Mouse (Mus musculus): Measurements from ENCODE around the gene Zswim8. TPM values are rescaled to one million over a fixed set of nuclear protein-coding genes. Genes with fewer than 3 reads are reported as not detected.

The Zswim8 gene
- 45.3 and 46.2 TPM in 2 replicates for polyA plus RNA-seq (2015; fragmentation: Nextera tagmentation; extraction: Ambion mirVana)

DNA sequence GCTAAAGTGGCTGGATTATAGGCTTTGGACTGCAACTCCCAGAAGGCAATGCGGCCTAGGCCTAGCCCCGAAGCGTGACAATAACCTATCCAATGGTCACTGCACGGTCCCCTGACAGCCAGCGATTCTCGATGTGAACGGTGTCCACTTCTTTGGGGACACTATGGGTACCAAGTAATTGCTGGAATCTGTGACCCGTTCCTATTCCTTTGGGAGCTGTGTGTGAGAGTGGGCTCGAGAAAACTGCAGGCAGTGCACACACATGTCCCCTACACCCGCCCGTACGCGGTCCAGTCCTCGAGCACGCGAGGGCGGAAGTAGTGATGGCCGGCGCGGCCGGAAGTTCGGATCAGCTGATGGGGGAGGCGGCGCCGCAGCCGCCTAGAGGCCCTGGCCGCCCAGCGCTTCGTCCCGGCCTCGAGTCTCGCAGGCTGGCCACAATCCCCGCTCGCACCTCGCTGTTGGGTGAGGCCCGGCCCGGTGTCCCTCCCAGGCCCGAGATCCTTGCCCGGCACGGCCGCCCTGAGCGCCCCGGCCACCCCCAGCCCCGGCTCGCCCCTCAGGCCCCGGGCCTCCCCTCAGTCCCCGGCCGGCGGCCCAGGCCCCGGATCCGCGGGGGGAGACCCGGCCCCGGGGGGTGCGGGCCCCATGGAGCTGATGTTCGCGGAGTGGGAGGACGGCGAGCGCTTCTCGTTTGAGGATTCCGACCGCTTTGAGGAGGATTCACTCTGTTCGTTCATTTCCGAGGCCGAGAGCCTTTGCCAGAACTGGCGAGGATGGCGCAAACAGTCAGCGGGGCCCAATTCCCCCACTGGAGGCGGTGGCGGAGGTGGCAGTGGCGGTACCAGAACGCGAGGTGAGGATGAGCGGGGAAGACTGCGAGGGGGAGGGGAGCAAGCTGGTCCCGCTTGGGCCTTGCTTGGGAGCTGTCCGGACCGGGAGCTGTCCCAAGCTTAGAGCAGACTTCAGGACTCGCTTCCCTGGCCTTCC, at the start of gene Zswim8:
Zswim8 (plus strand) TSS at position 352 of the 990 bp plus-strand sequence.
- Histone ChIP-seq H3K4me1 (replicated peaks) (peaks cover 36% of the 10 kb centered on the region), H3K27me3 (no peaks in the 10 kb centered on the region), H3K4me2 (peak within 1 kb of the TSS; percentile 88), H3K9ac (peak within 1 kb of the TSS; percentile 95), H3K4me3 (peak within 1 kb of the TSS; percentile 93), H3K36me3 (peaks cover 39% of the 10 kb centered on the region), H3K27ac (peak within 1 kb of the TSS; percentile 94), H3K9me3 (no peaks in the 10 kb centered on the region)
- peak; percentile 95 for ATAC-seq (ENCODE audit: low FRiP score)
- WGBS: under 1% methylated on average over 78 of the region's 80 CpGs

DNA sequence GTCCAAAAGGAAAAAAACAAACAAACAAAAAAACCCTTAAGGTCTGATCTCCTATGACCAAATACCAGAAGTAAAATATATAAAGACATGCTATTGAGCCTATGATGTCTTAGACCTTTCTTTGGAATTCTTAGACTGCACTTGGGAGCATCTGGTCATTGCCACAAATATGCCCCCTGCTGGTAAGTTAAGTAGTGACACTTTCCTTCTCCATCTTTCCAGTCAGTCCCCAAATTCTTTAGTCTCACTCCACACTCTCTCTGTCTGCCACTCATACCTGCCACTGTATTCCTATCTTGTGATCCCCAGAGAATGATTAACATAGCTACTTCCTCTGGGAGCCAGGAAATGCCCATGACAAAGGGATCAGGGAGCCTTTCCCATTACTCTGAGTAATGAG, 49.0 kb upstream of the Zswim8 start:
- Histone ChIP-seq H3K4me1 (replicated peaks) (peaks cover 17% of the 10 kb centered on the region), H3K27ac (no peak overlapping the region), H3K27me3 (peaks cover 15% of the 10 kb centered on the region), H3K36me3 (no peaks in the 10 kb centered on the region), H3K9ac (no peak overlapping the region), H3K4me2 (no peak overlapping the region), H3K4me3 (no peak overlapping the region), H3K9me3 (no peaks in the 10 kb centered on the region)
- ATAC-seq (ENCODE audit: low FRiP score): no peak

DNA sequence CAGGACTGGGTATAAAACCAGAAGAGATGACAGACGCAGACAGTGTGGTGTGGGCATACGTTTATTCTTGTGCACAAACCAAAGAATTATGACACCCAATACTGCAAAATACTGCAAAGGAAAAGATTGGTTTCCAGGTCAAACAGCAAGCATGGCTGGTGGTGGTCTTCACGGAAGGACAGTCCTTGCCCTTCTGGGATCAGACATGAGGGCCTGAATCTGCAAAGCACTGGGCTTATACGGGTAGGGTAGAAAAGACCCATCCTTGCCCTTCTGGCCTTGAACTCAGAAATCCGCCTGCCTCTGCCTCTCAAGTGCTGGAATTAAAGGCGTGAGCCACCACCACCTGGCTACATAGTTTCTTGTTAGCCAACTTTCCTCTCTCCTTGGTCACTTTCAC, 48.5 kb upstream of the Zswim8 start:
- H3K4me3 ChIP-seq: no peak overlapping the region
- H3K9ac ChIP-seq: no peak overlapping the region
- 86% methylated on average over 6 of the region's 6 CpGs for WGBS
- H3K4me2 ChIP-seq: no peak overlapping the region
- H3K36me3 ChIP-seq: no peaks in the 10 kb centered on the region
- peaks cover 20% of the 10 kb centered on the region for H3K27me3 ChIP-seq
- H3K27ac ChIP-seq: no peak overlapping the region
- H3K4me1 ChIP-seq (replicated peaks): peaks cover 17% of the 10 kb centered on the region
- no peak for ATAC-seq (ENCODE audit: low FRiP score)
- H3K9me3 ChIP-seq: no peaks in the 10 kb centered on the region

DNA sequence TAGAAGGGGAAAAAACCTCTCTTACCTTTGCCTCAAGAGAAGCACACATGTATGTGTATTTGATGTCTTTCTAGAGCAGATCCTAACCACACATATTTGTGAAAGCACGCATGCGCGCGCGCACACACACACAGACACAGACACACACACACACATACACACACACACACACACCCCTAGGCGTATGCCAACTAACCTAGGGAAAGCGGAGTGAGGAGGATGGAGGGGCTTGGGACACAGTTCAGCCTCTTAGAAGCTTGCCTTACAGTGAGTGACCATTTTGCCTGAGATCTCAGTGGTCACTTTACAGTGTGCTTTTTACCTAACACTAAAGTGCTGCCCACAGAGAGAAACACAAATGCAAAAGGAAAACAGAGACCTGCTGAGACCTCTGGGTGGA, 47.7 kb upstream of the Zswim8 start:
- Histone ChIP-seq H3K9ac (no peak overlapping the region), H3K27ac (no peak overlapping the region), H3K27me3 (peaks cover 25% of the 10 kb centered on the region), H3K36me3 (no peaks in the 10 kb centered on the region), H3K4me1 (replicated peaks) (peaks cover 17% of the 10 kb centered on the region), H3K4me2 (no peak overlapping the region), H3K4me3 (no peak overlapping the region), H3K9me3 (no peaks in the 10 kb centered on the region)
- 97% methylated on average over 7 of the region's 7 CpGs for WGBS
- ATAC-seq (ENCODE audit: low FRiP score): no peak

DNA sequence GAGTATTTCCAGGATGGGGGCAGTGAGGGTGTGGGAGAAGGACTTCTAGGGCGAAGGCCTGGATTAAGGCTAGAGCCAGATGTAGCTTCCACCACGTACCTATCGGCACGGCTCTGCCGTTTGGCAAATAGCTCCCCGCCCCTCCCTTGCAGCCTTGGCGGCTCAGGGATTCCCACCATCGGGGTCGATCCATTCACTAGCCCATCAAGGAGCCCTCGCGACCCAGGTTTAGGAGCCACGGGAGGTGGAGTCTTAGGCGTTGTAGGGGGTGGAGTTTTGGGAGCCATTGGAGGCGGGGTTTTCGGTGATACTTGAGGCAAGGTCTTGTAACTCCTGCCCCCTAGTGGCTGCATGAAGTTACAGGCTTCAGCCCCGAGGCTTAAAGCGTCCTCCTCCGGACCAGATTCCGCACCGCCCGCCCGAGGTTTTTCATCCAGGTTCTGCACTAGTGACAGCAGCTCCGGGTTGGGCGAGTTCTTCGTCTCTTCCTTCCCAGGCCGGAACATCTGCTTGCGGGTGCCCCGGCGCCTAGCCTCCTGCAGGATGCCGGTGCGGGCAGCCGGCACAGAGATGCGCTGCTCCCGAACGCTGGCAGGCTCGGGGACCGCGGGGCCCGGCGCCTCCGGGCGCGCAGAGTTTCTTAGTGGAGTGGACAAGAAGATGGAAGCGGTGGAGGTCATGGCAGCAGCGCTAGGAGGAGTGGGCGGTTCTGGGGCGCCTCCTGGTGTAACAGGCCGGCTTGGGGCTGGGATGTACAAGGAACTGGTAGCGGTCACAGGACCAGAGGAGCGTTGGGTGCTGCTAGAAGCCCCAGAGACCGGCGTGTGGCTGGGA, 46.3 kb upstream of the Zswim8 start:
- 2% methylated on average over 52 of the region's 52 CpGs for WGBS
- Histone ChIP-seq H3K4me3 (peak overlapping the region; percentile 55), H3K4me1 (replicated peaks) (peaks cover 17% of the 10 kb centered on the region), H3K9ac (peak overlapping the region; percentile 82), H3K4me2 (peak overlapping the region; percentile 74), H3K27ac (peak overlapping the region; percentile 88), H3K9me3 (no peaks in the 10 kb centered on the region), H3K36me3 (no peaks in the 10 kb centered on the region), H3K27me3 (peaks cover 31% of the 10 kb centered on the region)
- ATAC-seq (ENCODE audit: low FRiP score): peak; percentile 86

DNA sequence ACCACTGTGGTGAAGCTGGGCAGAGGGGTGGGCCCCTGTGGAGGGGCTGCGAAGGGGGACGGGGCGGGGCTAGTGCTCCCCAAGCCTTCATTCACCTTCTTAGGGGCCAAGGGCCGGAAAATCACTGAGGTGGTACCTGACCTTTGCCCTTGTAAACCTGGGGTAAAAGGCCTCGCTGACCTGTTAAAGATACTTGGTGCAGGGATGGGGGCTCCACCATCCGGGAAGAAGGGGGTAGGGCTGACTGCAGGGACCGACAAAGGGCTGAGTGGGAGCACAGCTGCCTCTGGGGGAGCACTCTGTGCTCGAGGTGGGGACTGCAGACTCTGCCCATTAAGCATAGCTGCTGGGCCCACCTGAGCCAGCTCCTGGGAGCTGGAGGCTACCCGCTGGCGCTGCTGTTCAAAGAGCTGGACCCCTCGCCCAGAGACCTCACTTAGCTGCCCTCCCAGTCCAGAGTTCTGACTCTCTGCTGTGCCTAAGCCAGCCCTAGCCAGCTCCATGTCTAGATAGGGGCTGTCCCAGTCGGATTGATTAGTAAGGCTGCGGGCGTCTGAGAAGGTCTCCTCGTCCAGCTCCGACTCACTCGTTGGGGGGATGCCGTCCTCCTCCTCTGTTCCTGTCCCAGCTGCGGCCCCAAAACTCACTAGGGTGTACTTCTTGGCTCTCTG, 45.6 kb upstream of the Zswim8 start:
- H3K4me1 ChIP-seq (replicated peaks): peaks cover 17% of the 10 kb centered on the region

DNA sequence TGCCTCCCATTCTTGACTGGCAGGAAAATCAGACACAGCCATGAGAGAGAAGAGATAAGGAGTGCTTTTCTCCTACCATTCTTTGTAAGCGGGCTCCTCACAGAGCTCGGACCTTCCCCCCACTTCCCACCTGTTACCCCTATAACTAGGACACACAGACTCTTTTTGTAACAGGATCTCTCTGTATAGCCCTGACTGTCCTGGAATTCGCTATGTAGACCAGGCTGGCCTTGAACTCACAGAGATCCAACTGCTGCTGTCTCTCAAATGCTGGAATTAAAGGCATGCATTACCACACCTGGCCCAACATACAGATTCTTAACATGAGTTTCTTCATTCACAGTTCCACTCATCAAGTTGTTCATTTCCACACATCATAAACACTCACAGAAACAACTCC, 44.6 kb upstream of the Zswim8 start:
- ATAC-seq (ENCODE audit: low FRiP score): no peak
- H3K36me3 ChIP-seq: no peaks in the 10 kb centered on the region
- 90% methylated on average over 3 of the region's 3 CpGs for WGBS
- peaks cover 17% of the 10 kb centered on the region for H3K4me1 ChIP-seq (replicated peaks)
- peak overlapping the region; percentile 82 for H3K9ac ChIP-seq
- no peak overlapping the region for H3K4me3 ChIP-seq
- H3K27ac ChIP-seq: no peak overlapping the region
- H3K27me3 ChIP-seq: peaks cover 45% of the 10 kb centered on the region
- no peaks in the 10 kb centered on the region for H3K9me3 ChIP-seq
- H3K4me2 ChIP-seq: peak overlapping the region; percentile 74

More for the DNA sequence above, 45.6 kb upstream of the Zswim8 start:
- H3K4me2 ChIP-seq: peak overlapping the region; percentile 74
- no peaks in the 10 kb centered on the region for H3K36me3 ChIP-seq
- peak overlapping the region; percentile 55 for H3K4me3 ChIP-seq
- no peaks in the 10 kb centered on the region for H3K9me3 ChIP-seq
- H3K27me3 ChIP-seq: peaks cover 35% of the 10 kb centered on the region
- H3K27ac ChIP-seq: peak overlapping the region; percentile 88
- ATAC-seq (ENCODE audit: low FRiP score): peak; percentile 67; the same call in 1 of the 2 replicates
- 9% methylated on average over 19 of the region's 19 CpGs for WGBS
- H3K9ac ChIP-seq: peak overlapping the region; percentile 82

DNA sequence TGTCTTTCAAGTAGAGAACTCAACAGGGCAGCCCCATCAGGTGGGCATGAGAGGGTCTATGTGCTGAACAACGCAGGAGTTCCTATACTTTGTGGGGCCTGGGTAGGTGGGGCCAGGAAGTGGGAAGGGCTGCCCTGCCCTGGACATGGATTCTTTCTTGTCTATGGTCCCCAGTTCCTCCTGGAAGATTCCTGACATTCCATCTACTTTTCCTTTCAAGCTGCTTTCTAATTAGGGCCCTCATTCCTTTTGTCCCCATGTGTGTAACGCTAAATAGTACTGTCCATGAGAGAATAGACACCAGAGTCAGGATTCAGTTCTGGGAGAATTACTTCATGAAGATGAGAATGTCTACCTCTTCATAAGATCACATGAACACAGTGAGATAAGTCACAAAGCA, 43.8 kb upstream of the Zswim8 start:
- Histone ChIP-seq H3K4me3 (no peak overlapping the region), H3K4me2 (no peak overlapping the region), H3K27me3 (peaks cover 53% of the 10 kb centered on the region), H3K9ac (no peak overlapping the region), H3K9me3 (no peaks in the 10 kb centered on the region), H3K4me1 (replicated peaks) (peaks cover 17% of the 10 kb centered on the region), H3K36me3 (no peaks in the 10 kb centered on the region), H3K27ac (no peak overlapping the region)
- ATAC-seq (ENCODE audit: low FRiP score): no peak
- 71% methylated on average over 2 of the region's 2 CpGs for WGBS

DNA sequence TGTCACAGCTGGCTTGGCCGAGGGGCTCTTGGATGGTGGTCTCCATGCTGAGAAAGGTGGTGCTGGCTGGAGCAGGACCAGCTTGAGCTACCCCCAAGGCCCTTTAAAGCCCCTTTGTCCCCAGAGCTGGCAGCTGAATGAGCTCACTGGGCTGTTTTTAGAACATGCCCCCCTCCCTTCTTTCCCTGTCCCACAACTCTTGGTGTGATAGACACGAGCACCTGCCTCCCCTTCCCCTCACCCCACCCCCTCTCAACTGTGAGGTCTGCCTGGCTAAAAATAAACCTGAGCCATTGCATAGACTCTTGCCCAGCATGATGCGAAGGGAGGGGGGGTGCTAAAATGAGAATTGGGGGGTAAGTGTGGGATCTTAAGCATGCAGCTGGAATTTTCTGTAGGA, 42.9 kb upstream of the Zswim8 start:
- no peak overlapping the region for H3K4me3 ChIP-seq
- ATAC-seq (ENCODE audit: low FRiP score): no peak
- 0 out of 2 replicates have a peak overlapping the region, but pooled peaks have one; percentile 19 for H3K9ac ChIP-seq
- H3K4me2 ChIP-seq: no peak overlapping the region
- peaks cover 17% of the 10 kb centered on the region for H3K4me1 ChIP-seq (replicated peaks)
- no peak overlapping the region for H3K27ac ChIP-seq
- peaks cover 59% of the 10 kb centered on the region for H3K27me3 ChIP-seq
- 52% methylated on average over 3 of the region's 3 CpGs for WGBS
- H3K36me3 ChIP-seq: no peaks in the 10 kb centered on the region
- no peaks in the 10 kb centered on the region for H3K9me3 ChIP-seq

DNA sequence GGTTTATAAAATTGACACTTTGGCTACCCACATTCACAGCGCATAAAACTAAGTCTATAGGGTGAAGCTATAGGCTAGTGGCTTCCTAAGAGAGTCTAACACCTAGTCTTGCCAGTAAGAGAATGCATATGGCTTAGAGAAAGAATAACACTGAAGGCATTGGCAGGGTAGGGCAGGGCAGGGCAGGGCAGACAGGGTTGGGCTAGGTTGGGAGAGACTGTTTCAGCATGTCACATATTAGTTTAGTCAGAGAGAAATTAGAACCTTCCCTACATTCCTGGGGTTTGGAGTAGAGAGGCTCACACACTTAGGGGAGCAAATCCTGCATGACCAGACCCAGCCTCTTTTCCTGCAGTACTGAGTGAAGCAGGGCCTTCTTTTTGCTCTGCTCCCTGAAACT, 39.9 kb upstream of the Zswim8 start:
- no peak overlapping the region for H3K4me3 ChIP-seq
- H3K27ac ChIP-seq: no peak overlapping the region
- no peaks in the 10 kb centered on the region for H3K9me3 ChIP-seq
- no peak overlapping the region for H3K4me2 ChIP-seq
- H3K9ac ChIP-seq: no peak overlapping the region
- peaks cover 2% of the 10 kb centered on the region for H3K4me1 ChIP-seq (replicated peaks)
- H3K27me3 ChIP-seq: peaks cover 71% of the 10 kb centered on the region
- H3K36me3 ChIP-seq: no peaks in the 10 kb centered on the region
- ATAC-seq (ENCODE audit: low FRiP score): no peak
- WGBS: 66% methylated on average over 1 of the region's 1 CpGs

DNA sequence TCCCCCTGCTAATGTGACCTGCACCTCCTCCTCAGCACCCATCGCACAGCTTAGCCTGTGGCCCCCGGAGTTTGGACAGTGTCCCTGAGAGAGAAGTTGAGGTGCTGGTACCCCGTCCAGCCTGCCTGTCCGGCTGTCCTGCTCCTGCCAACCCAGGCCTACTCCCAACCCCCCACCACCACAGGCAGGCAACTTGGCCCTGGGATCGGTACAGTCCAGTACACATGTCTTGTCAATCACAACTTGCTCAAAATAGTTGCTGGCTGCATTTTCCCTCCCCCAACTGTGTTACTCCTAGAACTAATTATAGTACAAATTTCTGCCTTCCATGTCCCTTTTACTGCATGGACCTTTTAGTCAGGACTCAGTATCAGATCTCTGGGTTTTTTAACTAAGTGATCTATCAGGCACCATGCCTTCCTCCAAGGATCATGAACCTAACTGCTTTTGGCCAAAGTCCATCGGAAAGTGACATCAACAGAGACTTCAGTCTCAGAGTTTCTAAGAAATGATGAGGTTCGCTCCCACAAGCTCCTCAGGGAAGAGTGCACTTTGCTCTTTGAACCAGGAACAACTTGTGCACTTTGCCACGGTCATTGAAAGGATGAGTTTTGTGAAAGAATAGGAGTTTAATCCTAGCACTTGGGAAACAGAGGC, 39.1 kb upstream of the Zswim8 start, which contains the start of gene Synpo2l:
Synpo2l (minus strand) TSS at position 201 of the 657 bp plus-strand sequence.
- H3K36me3 ChIP-seq: no peaks in the 10 kb centered on the region
- H3K4me3 ChIP-seq: no peak within 1 kb of the TSS
- no peak within 1 kb of the TSS for H3K9ac ChIP-seq
- no peak for ATAC-seq (ENCODE audit: low FRiP score)
- H3K27me3 ChIP-seq: peaks cover 63% of the 10 kb centered on the region
- no peak within 1 kb of the TSS for H3K4me2 ChIP-seq
- no peak within 1 kb of the TSS for H3K27ac ChIP-seq
- no peaks in the 10 kb centered on the region for H3K9me3 ChIP-seq
- no peaks in the 10 kb centered on the region for H3K4me1 ChIP-seq (replicated peaks)
- 86% methylated on average over 8 of the region's 8 CpGs for WGBS
